Mouse (Mus musculus) erythroblast, embryonic 14.5 days (primary cell): Measurements from ENCODE around the gene St3gal4. TPM values are rescaled to one million over a fixed set of nuclear protein-coding genes. Genes with fewer than 3 reads are reported as not detected.

Experiments used
- H3K27me3 ChIP-seq: 2 replicates; pipeline ENCODE4 v1.6.1; 2012; ENCODE audit warnings: inconsistent platforms; ENCODE audit not compliant: control insufficient read depth
- H3K36me3 ChIP-seq: 2 replicates; pipeline ENCODE4 v1.6.1; 2012; ENCODE audit warnings: mild to moderate bottlenecking, inconsistent platforms; ENCODE audit not compliant: control insufficient read depth
- H3K4me1 ChIP-seq: 2 replicates; pipeline ENCODE4 v1.6.1; 2012; ENCODE audit warnings: inconsistent platforms; ENCODE audit not compliant: control insufficient read depth
- H3K4me3 ChIP-seq: replicated peaks from 2 replicates; pipeline ENCODE3; 2012; ENCODE audit warnings: moderate library complexity, mild to moderate bottlenecking, inconsistent platforms
- H3K9me3 ChIP-seq: 2 replicates; pipeline ENCODE4 v1.6.1; 2012; ENCODE audit warnings: low read length, inconsistent platforms, mixed read lengths; ENCODE audit not compliant: control insufficient read depth
- GATA1 ChIP-seq: IDR thresholded peaks from 2 replicates; pipeline ENCODE4 v1.6.1; 2012; ENCODE audit warnings: low read length, inconsistent platforms, mixed read lengths
- TAL1 ChIP-seq: IDR thresholded peaks from 3 replicates; pipeline ENCODE4 v1.6.1; 2012; ENCODE audit warnings: low read length, inconsistent platforms, mixed read lengths
- polyA plus RNA-seq: library from polyadenylated mRNA; stranded (reverse); fragments of >175 nt; gene quantifications from 2 replicates; pipeline ENCODE4 v1.2.3, GENCODE M21; 2012

The St3gal4 gene
- polyA plus RNA-seq, result 2.7 and 3.7 TPM in 2 replicates

- Histone ChIP-seq H3K27me3 (no peaks in the 10 kb centered on the region), H3K4me1 (peaks cover 95% of the 10 kb centered on the region), H3K36me3 (peaks cover 76% of the 10 kb centered on the region), H3K4me3 (peak within 1 kb of the TSS; percentile 88), H3K9me3 (peaks cover 2% of the 10 kb centered on the region)
- TF ChIP-seq TAL1 (no peak), GATA1 (no peak)
Observed at GRCm38 (mm10) chr9:35119168-35119567, at the start of gene St3gal4. St3gal4 (minus strand) TSS chr9:35119268.

- Histone ChIP-seq H3K9me3 (no peaks in the 10 kb centered on the region), H3K4me3 (no peak overlapping the region), H3K4me1 (peaks cover 29% of the 10 kb centered on the region), H3K27me3 (no peaks in the 10 kb centered on the region), H3K36me3 (peaks cover 86% of the 10 kb centered on the region)
- TF ChIP-seq TAL1, result no peak
- no peak for TF ChIP-seq GATA1
Observed at GRCm38 (mm10) chr9:35166798-35167635, 47.9 kb upstream of the St3gal4 start.

- H3K27me3 ChIP-seq, result no peaks in the 10 kb centered on the region
- peaks cover 88% of the 10 kb centered on the region for H3K36me3 ChIP-seq
- peaks cover 24% of the 10 kb centered on the region for H3K4me1 ChIP-seq
- H3K4me3 ChIP-seq, result no peak overlapping the region
- TF ChIP-seq TAL1 (no peak), GATA1 (no peak)
- H3K9me3 ChIP-seq, result no peaks in the 10 kb centered on the region
Observed at GRCm38 (mm10) chr9:35166144-35166797, 47.2 kb upstream of the St3gal4 start.

GRCm38 (mm10) chr9:35164142-35164874 is 45.2 kb upstream of the St3gal4 start:
- no peaks in the 10 kb centered on the region for H3K27me3 ChIP-seq
- H3K4me3 ChIP-seq, result no peak overlapping the region
- no peaks in the 10 kb centered on the region for H3K9me3 ChIP-seq
- TF ChIP-seq TAL1, result no peak
- no peak for TF ChIP-seq GATA1
- H3K36me3 ChIP-seq, result peaks cover 85% of the 10 kb centered on the region
- H3K4me1 ChIP-seq, result peaks cover 22% of the 10 kb centered on the region

- H3K27me3 ChIP-seq, result no peaks in the 10 kb centered on the region
- H3K36me3 ChIP-seq, result peaks cover 79% of the 10 kb centered on the region
- H3K9me3 ChIP-seq, result no peaks in the 10 kb centered on the region
- TF ChIP-seq GATA1 (no peak), TAL1 (no peak)
- peaks cover 22% of the 10 kb centered on the region for H3K4me1 ChIP-seq
- no peak overlapping the region for H3K4me3 ChIP-seq
Observed at GRCm38 (mm10) chr9:35163011-35163690, 44.1 kb upstream of the St3gal4 start.

- H3K36me3 ChIP-seq, result peaks cover 80% of the 10 kb centered on the region
- no peaks in the 10 kb centered on the region for H3K27me3 ChIP-seq
- H3K9me3 ChIP-seq, result no peaks in the 10 kb centered on the region
- TF ChIP-seq TAL1 (no peak), GATA1 (no peak)
- H3K4me1 ChIP-seq, result peaks cover 18% of the 10 kb centered on the region
- no peak overlapping the region for H3K4me3 ChIP-seq
Observed at GRCm38 (mm10) chr9:35161721-35162120, 42.7 kb upstream of the St3gal4 start.

GRCm38 (mm10) chr9:35160662-35161061 is 41.6 kb upstream of the St3gal4 start:
- Histone ChIP-seq H3K9me3 (no peaks in the 10 kb centered on the region), H3K4me3 (no peak overlapping the region), H3K27me3 (no peaks in the 10 kb centered on the region), H3K4me1 (peaks cover 18% of the 10 kb centered on the region), H3K36me3 (peaks cover 83% of the 10 kb centered on the region)
- no peak for TF ChIP-seq GATA1
- no peak for TF ChIP-seq TAL1

GRCm38 (mm10) chr9:35158477-35158876 is 39.4 kb upstream of the St3gal4 start:
- Histone ChIP-seq H3K4me1 (peaks cover 9% of the 10 kb centered on the region), H3K4me3 (no peak overlapping the region), H3K36me3 (peaks cover 75% of the 10 kb centered on the region), H3K27me3 (no peaks in the 10 kb centered on the region), H3K9me3 (no peaks in the 10 kb centered on the region)
- no peak for TF ChIP-seq TAL1
- TF ChIP-seq GATA1, result no peak
